Mouse (Mus musculus) erythroblast, embryonic 14.5 days (primary cell): ENCODE data around the gene Wdtc1.

Experiments
- GATA1 ChIP-seq: IDR thresholded peaks from 2 replicates; pipeline ENCODE4 v1.6.1; 2012; ENCODE audit warnings: low read length, inconsistent platforms, mixed read lengths
- TAL1 ChIP-seq: IDR thresholded peaks from 3 replicates; pipeline ENCODE4 v1.6.1; 2012; ENCODE audit warnings: low read length, inconsistent platforms, mixed read lengths

- no peak for TF ChIP-seq TAL1
- TF ChIP-seq GATA1 = no peak
These were observed 88.0 kb downstream of the Wdtc1 start for GRCm38 (mm10) chr4:133265297-133265696.
